Mouse (Mus musculus): ENCODE measurements around the gene Il18. TPM values are rescaled to one million over a fixed set of nuclear protein-coding genes. Genes with fewer than 3 reads are reported as not detected.

Il18 gene
- polyA plus RNA-seq, 1 experiment from 2014 or later, result 15.7 TPM

GRCm38 (mm10) chr9:50592955-50593354 lies 38.3 kb downstream of the Il18 start:
- H3K9ac ChIP-seq, result no peak overlapping the region
- H3K9me3 ChIP-seq, result no peaks in the 10 kb centered on the region
- no peak for ATAC-seq (ENCODE audit: low read depth)
- H3K4me2 ChIP-seq, result no peak overlapping the region
- no peaks in the 10 kb centered on the region for H3K27me3 ChIP-seq
- no peak overlapping the region for H3K4me3 ChIP-seq
- peaks cover 32% of the 10 kb centered on the region for H3K36me3 ChIP-seq
- H3K4me1 ChIP-seq (replicated peaks), result no peaks in the 10 kb centered on the region
- 88% methylated on average over 9 of the region's 9 CpGs for WGBS
- no peak overlapping the region for H3K27ac ChIP-seq (replicated peaks)

DNA sequence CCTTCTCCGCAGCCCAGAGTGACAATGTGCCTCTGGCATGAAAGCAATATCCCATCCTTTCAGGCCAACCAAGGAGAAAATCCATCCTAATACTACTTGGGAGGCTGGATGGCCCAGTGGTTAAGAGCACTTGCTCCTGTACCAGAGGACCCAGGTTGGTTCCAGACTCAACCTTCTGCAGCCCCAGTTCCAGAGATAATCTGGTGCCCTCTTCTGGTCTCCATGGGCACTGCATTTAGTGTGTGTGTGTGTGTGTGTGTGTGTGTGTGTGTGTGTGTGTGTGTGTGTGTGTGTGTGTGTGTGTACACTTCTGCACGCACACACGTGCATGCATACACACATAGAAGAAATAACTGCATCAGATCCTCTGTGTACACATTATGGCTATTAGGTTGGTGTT lies 38.9 kb downstream of the Il18 start:
- no peak overlapping the region for H3K4me2 ChIP-seq
- no peak overlapping the region for H3K27ac ChIP-seq (replicated peaks)
- no peaks in the 10 kb centered on the region for H3K4me1 ChIP-seq (replicated peaks)
- no peaks in the 10 kb centered on the region for H3K9me3 ChIP-seq
- H3K27me3 ChIP-seq, result no peaks in the 10 kb centered on the region
- H3K9ac ChIP-seq, result no peak overlapping the region
- ATAC-seq (ENCODE audit: low read depth), result no peak
- 79% methylated on average over 3 of the region's 3 CpGs for WGBS
- peaks cover 38% of the 10 kb centered on the region for H3K36me3 ChIP-seq
- no peak overlapping the region for H3K4me3 ChIP-seq

- Histone ChIP-seq H3K4me2 (no peak overlapping the region), H3K4me1 (replicated peaks) (no peaks in the 10 kb centered on the region), H3K27me3 (no peaks in the 10 kb centered on the region), H3K27ac (replicated peaks) (no peak overlapping the region), H3K4me3 (no peak overlapping the region), H3K9ac (no peak overlapping the region), H3K36me3 (peaks cover 51% of the 10 kb centered on the region), H3K9me3 (no peaks in the 10 kb centered on the region)
- 78% methylated on average over 12 of the region's 12 CpGs for WGBS
- ATAC-seq (ENCODE audit: low read depth), result no peak
Measured at GRCm38 (mm10) chr9:50594794-50595417, 40.3 kb downstream of the Il18 start.

GRCm38 (mm10) chr9:50596973-50597372 lies 42.3 kb downstream of the Il18 start:
- no peaks in the 10 kb centered on the region for H3K27me3 ChIP-seq
- H3K9me3 ChIP-seq, result no peaks in the 10 kb centered on the region
- ATAC-seq (ENCODE audit: low read depth), result no peak
- H3K9ac ChIP-seq, result no peak overlapping the region
- no peak overlapping the region for H3K4me2 ChIP-seq
- no peak overlapping the region for H3K4me3 ChIP-seq
- no peak overlapping the region for H3K27ac ChIP-seq (replicated peaks)
- H3K4me1 ChIP-seq (replicated peaks), result peaks cover 10% of the 10 kb centered on the region
- WGBS, result 93% methylated on average over 8 of the region's 8 CpGs
- H3K36me3 ChIP-seq, result peaks cover 58% of the 10 kb centered on the region

- WGBS, result 82% methylated on average over 6 of the region's 6 CpGs
- Histone ChIP-seq H3K4me2 (0 out of 2 replicates have a peak overlapping the region, but pooled peaks have one; percentile 94), H3K9ac (no peak overlapping the region), H3K27ac (replicated peaks) (no peak overlapping the region), H3K27me3 (no peaks in the 10 kb centered on the region), H3K4me1 (replicated peaks) (peaks cover 32% of the 10 kb centered on the region), H3K9me3 (no peaks in the 10 kb centered on the region), H3K4me3 (no peak overlapping the region), H3K36me3 (peaks cover 45% of the 10 kb centered on the region)
- no peak for ATAC-seq (ENCODE audit: low read depth)
Measured at GRCm38 (mm10) chr9:50601536-50601935, 46.9 kb downstream of the Il18 start.

- Histone ChIP-seq H3K36me3 (peaks cover 44% of the 10 kb centered on the region), H3K4me3 (peak overlapping the region; percentile 88), H3K9ac (peak overlapping the region; percentile 93), H3K4me2 (peak overlapping the region; percentile 94), H3K27me3 (no peaks in the 10 kb centered on the region), H3K27ac (replicated peaks) (no peak overlapping the region), H3K9me3 (no peaks in the 10 kb centered on the region), H3K4me1 (replicated peaks) (peaks cover 32% of the 10 kb centered on the region)
- ATAC-seq (ENCODE audit: low read depth), result no peak
- WGBS, result 88% methylated on average over 7 of the region's 7 CpGs
Measured at GRCm38 (mm10) chr9:50602055-50602845, 47.6 kb downstream of the Il18 start.

DNA sequence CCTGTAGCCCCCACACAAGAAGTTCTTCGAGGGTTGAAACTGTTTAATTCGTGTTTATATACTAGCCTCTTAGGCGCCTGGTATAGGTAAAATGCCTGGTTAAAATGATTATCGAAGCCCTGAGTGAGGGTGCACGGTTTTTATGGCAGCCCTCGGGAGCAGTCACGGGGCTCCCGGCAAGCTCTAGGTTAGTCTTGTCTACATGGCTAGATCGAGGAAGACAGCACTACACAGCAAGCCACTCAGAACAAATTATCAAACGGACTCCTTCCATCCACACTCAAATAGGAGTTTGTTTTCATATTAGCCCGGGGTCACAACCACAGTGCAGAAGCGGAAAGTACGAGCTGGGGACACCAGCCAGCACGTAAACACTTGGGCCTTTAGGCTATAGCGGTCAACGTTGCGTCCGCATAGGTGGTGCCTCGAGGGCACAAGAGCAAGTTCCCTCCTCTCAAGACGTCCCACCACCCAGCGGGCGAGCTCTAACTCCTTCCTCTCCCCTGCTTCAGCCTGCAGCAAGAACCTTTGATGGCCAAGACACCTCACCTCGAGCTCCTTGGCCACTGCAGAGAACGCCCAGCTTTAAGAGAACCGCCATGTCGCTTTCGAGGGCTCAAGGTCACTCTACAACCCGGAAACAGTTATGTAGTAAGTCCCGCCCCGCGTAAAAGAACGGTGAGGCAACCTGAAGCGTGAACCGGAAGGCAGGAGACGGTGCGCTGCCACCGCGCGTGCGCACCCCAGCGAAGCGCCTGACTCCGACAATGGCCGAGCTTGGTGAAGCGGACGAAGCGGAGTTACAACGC lies 48.8 kb downstream of the Il18 start, which contains the start of the genes Sdhd and Timm8b:
Sdhd (minus strand) TSS at position 624 of the 809 bp plus-strand sequence.
Timm8b (plus strand) TSS at position 722 of the 809 bp plus-strand sequence.
- Histone ChIP-seq H3K27me3 (no peaks in the 10 kb centered on the region), H3K36me3 (peaks cover 44% of the 10 kb centered on the region)
- WGBS, result under 1% methylated on average over 48 of the region's 48 CpGs

DNA sequence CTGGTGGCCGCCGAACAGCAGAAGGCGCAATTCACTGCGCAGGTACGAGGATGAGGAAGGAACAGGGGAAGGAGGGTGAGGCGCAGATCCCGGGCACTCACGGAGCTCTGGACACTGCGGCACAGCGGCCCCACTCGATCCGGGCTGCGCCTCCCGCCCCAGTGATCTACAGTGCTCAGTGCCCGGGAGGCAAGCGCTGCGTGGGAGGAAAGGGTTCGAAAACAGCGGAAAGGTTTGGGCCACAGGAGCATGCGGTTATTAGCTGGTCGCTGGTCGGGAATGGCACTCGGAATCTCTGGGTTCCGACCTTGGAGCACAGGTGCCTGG lies 49.3 kb downstream of the Il18 start:
- Histone ChIP-seq H3K4me2 (peak overlapping the region; percentile 94), H3K36me3 (peaks cover 44% of the 10 kb centered on the region), H3K27me3 (no peaks in the 10 kb centered on the region), H3K27ac (replicated peaks) (peak overlapping the region; percentile 93), H3K9ac (peak overlapping the region; percentile 93), H3K4me1 (replicated peaks) (peaks cover 32% of the 10 kb centered on the region), H3K4me3 (peak overlapping the region; percentile 88), H3K9me3 (no peaks in the 10 kb centered on the region)
- peak; percentile 90 for ATAC-seq (ENCODE audit: low read depth)
- WGBS, result under 1% methylated on average over 24 of the region's 24 CpGs

More for the DNA sequence above, 48.8 kb downstream of the Il18 start, which contains the start of the genes Sdhd and Timm8b:
- peak; percentile 97 for ATAC-seq (ENCODE audit: low read depth)
- Histone ChIP-seq H3K4me1 (replicated peaks) (peaks cover 32% of the 10 kb centered on the region), H3K9ac (peak within 1 kb of the TSS; percentile 93), H3K4me3 (peak within 1 kb of the TSS; percentile 88), H3K27ac (replicated peaks) (peak within 1 kb of the TSS; percentile 93), H3K4me2 (peak within 1 kb of the TSS; percentile 94), H3K9me3 (no peaks in the 10 kb centered on the region)

DNA sequence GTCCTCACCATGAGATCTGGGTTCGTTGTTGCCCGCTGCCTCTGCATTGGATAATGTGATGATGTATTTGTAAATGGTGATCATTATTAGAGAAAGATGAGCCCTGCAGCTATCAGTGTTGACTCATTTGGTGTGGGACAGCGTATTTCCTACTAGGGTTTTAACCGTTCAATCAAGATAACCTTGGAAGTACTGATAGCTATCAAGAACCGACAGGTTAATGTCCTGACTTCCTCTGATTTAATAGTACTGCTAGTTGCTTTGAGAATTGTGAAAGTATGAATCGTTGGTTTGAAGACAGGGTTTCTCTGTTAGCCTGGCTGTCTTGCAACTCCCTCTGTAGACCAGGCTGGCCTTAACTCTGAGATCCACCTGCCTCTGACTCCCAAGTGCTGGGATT lies 49.7 kb downstream of the Il18 start:
- WGBS, result 3% methylated on average over 6 of the region's 6 CpGs
- Histone ChIP-seq H3K4me3 (peak overlapping the region; percentile 88), H3K9ac (peak overlapping the region; percentile 93), H3K9me3 (no peaks in the 10 kb centered on the region), H3K36me3 (peaks cover 43% of the 10 kb centered on the region), H3K27me3 (no peaks in the 10 kb centered on the region), H3K4me1 (replicated peaks) (peaks cover 32% of the 10 kb centered on the region), H3K4me2 (peak overlapping the region; percentile 94), H3K27ac (replicated peaks) (peak overlapping the region; percentile 93)
- ATAC-seq (ENCODE audit: low read depth), result no peak; the same call in 1 of the 2 replicates

- 83% methylated on average over 4 of the region's 4 CpGs for WGBS
- H3K36me3 ChIP-seq, result peaks cover 76% of the 10 kb centered on the region
- no peak for ATAC-seq (ENCODE audit: low read depth)
- no peaks in the 10 kb centered on the region for H3K9me3 ChIP-seq
- no peak overlapping the region for H3K4me2 ChIP-seq
- H3K4me1 ChIP-seq (replicated peaks), result peaks cover 24% of the 10 kb centered on the region
- H3K4me3 ChIP-seq, result no peak overlapping the region
- H3K9ac ChIP-seq, result no peak overlapping the region
- no peak overlapping the region for H3K27ac ChIP-seq (replicated peaks)
- H3K27me3 ChIP-seq, result no peaks in the 10 kb centered on the region
Measured at GRCm38 (mm10) chr9:50612115-50612514, 57.5 kb downstream of the Il18 start.

DNA sequence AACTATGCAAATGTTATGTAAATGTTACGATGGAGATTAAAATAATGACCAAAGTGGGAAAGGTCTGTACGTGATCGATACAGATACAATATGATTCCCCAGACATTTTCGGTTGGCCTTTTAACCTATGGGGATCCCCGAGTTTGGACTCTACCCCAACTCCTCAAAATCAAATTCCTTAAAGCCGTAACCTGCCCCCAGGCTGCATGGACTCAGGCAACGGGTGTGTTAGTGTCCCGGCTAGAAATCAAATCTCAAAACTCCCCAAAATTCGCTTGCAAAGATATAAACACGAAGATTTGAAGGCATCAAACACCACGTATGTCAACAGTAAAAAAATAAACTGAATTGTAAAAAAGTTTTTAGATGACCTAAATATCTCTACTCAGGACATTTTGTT lies 61.5 kb downstream of the Il18 start:
- ATAC-seq (ENCODE audit: low read depth), result no peak
- peaks cover 28% of the 10 kb centered on the region for H3K4me1 ChIP-seq (replicated peaks)
- H3K4me2 ChIP-seq, result peak overlapping the region; percentile 85
- no peaks in the 10 kb centered on the region for H3K27me3 ChIP-seq
- 40% methylated on average over 11 of the region's 11 CpGs for WGBS
- peaks cover 38% of the 10 kb centered on the region for H3K36me3 ChIP-seq
- H3K4me3 ChIP-seq, result peak overlapping the region; percentile 100
- H3K9me3 ChIP-seq, result no peaks in the 10 kb centered on the region
- H3K27ac ChIP-seq (replicated peaks), result peak overlapping the region; percentile 97; the same call in 1 of the 2 replicates
- H3K9ac ChIP-seq, result peak overlapping the region; percentile 96
